8 mouse cellular contexts compared by ENCODE assay signal in the genomic region with DNA sequence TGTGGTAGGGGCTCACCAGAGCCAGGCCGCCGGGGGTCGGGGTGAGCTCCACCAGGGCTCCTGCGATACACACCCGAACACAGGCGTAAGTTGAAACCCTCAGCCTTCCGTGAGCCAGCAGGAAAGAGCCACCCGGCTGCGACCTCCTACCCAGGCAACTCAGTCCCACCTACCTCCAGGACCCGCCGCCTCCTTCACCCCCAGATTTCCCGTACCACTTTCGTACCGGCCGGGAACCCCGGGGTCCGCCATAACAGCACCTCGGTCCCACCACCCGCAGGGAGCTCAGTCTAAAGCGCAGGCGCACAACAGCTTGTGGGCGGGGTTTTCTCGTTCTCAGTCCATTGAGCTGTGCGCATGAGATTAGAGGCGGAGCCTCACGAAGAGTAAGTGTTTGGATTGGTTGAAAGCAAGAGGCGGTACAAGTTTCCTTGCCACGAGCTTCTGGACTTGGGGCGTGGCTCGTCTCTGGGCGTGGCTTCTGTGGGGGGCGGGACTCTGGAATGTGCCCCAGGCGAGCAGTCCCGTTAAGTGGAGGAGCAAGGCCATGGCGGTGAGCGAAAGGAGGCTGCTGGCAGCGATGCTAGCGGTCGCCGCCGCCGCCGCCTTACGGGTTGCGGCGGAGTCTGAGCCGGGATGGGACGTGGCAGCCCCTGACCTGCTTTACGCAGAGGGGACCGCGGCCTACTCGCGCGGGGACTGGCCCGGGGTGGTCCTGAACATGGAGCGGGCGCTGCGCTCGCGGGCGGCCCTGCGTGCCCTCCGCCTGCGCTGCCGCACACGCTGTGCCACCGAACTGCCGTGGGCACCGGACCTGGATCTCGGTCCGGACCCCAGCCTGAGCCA. TPM values are rescaled to one million over a fixed set of nuclear protein-coding genes. Genes with fewer than 3 reads are reported as not detected.
DNase-seq lines count a peak whose midpoint lies in the region; ATAC-seq lines count a peak whose summit lies in the region.

AU022252 (minus strand) TSS at position 303 of the 846 bp plus-strand sequence.
P3h1 (plus strand) TSS at position 506 of the 846 bp plus-strand sequence.

- peak within 1 kb of the TSS; percentile 74 for H3K9ac ChIP-seq in intestine, embryonic 14.5 days (ENCODE audit: low read length)

- intact Hi-C loops in left cerebral cortex, postnatal 14 days (cut with DNase I) = loop anchor here (10.0 kb wide), 1 partner anchor 302 kb away; the partner anchor contains the start of genes Foxj3 and Frg2f1

- DNase-seq in adrenal gland, adult 18-20 months (ENCODE audit: low spot score in 2 of 2) = peak; percentile 95 to 96
- peak; percentile 99 for DNase-seq in embryo, embryonic 11 days
- peak; percentile 99 for DNase-seq in gastrocnemius, postnatal 25 days
- peak; percentile 99 for DNase-seq in intestine, embryonic 14.5 days (ENCODE audit: low spot score)
- peak; percentile 99 for DNase-seq in left cerebral cortex, postnatal 14 days (ENCODE audit: low spot score in 2 of 2)
- peak; percentile 99 for DNase-seq in mesoderm, embryonic 11.5 days (ENCODE audit: low read depth, low spot score)
- DNase-seq in right cerebral cortex, postnatal 36 days (ENCODE audit: low spot score in 2 of 2) = peak; percentile 98 to 99
- DNase-seq in yolk sac, embryonic 10.5 days (ENCODE audit: low spot score) = peak; percentile 99

- peaks cover 16% of the 10 kb centered on the region for H3K4me1 ChIP-seq in intestine, embryonic 14.5 days (replicated peaks; ENCODE audit: control insufficient read depth, insufficient read depth, low read length)

- H3K36me3 ChIP-seq in intestine, embryonic 14.5 days (ENCODE audit: control insufficient read depth, insufficient read depth, low read length) = peaks cover 29% of the 10 kb centered on the region

- H3K4me3 ChIP-seq in intestine, embryonic 14.5 days (ENCODE audit: low read depth, low read length) = peak within 1 kb of the TSS; percentile 91

- peak within 1 kb of the TSS; percentile 55 for H3K27ac ChIP-seq in intestine, embryonic 14.5 days (ENCODE audit: low read depth)

- no peaks in the 10 kb centered on the region for H3K9me3 ChIP-seq in intestine, embryonic 14.5 days (ENCODE audit: control insufficient read depth, low read length)

- 0% methylated on average over 70 of the region's 71 CpGs for WGBS in intestine, embryonic 14.5 days

- peak within 1 kb of the TSS; percentile 75 for H3K4me2 ChIP-seq in intestine, embryonic 14.5 days (ENCODE audit: low read length)

- peak; percentile 95 for ATAC-seq in intestine, embryonic 14.5 days (replicated peaks; ENCODE audit: low FRiP score, low TSS enrichment, low read depth)

- H3K27me3 ChIP-seq in intestine, embryonic 14.5 days (replicated peaks; ENCODE audit: control insufficient read depth, insufficient read depth, low read length) = no peaks in the 10 kb centered on the region

RNA-seq across cellular contexts. Expression of gene AU022252, which starts in this region (rescaled TPM):
- total RNA-seq in adrenal gland, adult 18-20 months (2021) = 10 to 100 TPM; 22.8 to 33.3 TPM
- 10 to 100 TPM; 22.5 to 22.8 TPM for total RNA-seq in gastrocnemius, postnatal 25 days (2021)
- 27.0 and 28.4 TPM in 2 replicates for polyA plus RNA-seq in intestine, embryonic 14.5 days (2014; fragmentation: Nextera tagmentation; extraction: Ambion mirVana)
- total RNA-seq in left cerebral cortex, postnatal 14 days (2021) = 10 to 100 TPM; 31.6 to 34.9 TPM

RNA-seq across cellular contexts. Expression of gene P3h1, which starts in this region (rescaled TPM):
- total RNA-seq in adrenal gland, adult 18-20 months (2021) = 10 to 100 TPM; 16.0 to 23.5 TPM
- 10 to 100 TPM; 12.0 to 12.6 TPM for total RNA-seq in gastrocnemius, postnatal 25 days (2021)
- polyA plus RNA-seq in intestine, embryonic 14.5 days (2014; fragmentation: Nextera tagmentation; extraction: Ambion mirVana) = 35.7 and 38.2 TPM in 2 replicates
- total RNA-seq in left cerebral cortex, postnatal 14 days (2021) = 1 to 10 TPM; 7.1 to 7.6 TPM

Comparison
In these comparisons a context has a peak if more than half of its experiments do, and no peak if none do; other contexts are left out.
1. Peak in every context shown above with its lines: DNase-seq, ATAC-seq, H3K4me3 ChIP-seq and H3K27ac ChIP-seq.